12 mouse cellular contexts compared by ENCODE assay signal in the genomic region with DNA sequence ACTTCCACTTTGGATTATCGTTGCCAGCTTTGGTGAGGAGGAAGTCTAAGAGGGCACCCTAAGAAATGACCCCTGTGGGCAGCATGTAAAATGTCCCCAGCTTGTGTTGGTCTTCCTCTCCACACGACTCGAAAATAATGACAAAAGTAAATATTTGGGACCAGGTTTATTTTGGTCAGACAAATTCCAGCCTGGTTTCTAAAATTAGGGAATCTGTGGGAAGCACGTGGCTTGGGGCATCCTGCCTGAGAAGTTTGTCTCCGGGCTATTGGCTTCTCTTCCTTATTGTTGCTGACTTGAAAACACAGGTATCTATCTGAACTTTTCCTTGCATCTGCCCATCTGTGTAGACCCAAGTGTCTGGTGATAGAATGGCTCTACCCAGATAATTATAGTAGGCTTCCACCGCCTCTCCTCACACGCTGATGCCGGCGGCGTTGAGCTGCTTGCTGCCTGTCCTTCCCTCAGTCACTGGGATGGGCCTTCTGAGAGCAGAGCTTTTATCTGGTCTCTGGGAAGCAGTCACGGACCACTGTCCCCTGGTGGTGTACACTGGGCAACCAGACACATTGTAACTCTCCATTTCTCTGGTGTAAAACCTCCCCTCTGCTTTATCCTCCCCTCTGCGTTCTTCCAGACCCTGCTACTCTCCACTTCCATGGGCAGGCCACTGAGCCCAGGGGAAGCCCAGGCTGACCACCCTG. TPM values are rescaled to one million over a fixed set of nuclear protein-coding genes. Genes with fewer than 3 reads are reported as not detected.
DNase-seq lines count a peak whose midpoint lies in the region; ATAC-seq and TF ChIP-seq lines count a peak whose summit lies in the region.
"Had no signal": no experiment of that assay in that cellular context is flagged by ENCODE, and none has a peak within 500 bp of the region (broad histone marks: within the 10 kb centered on the region; RNA-seq: fewer than 3 reads in every experiment).

No protein-coding gene starts in this region.

- no peaks in the 10 kb centered on the region for H3K27me3 ChIP-seq in heart, embryonic 12.5 days (replicated peaks)
- no peaks in the 10 kb centered on the region for H3K27me3 ChIP-seq in lung, embryonic 16.5 days (ENCODE audit: control insufficient read depth, insufficient read depth, low read depth, low read length)
- no peaks in the 10 kb centered on the region for H3K27me3 ChIP-seq in heart, embryonic 16.5 days (ENCODE audit: control insufficient read depth, insufficient read depth, low read length)

- H3K4me2 ChIP-seq in heart, embryonic 12.5 days: no peak overlapping the region
- no peak overlapping the region for H3K4me2 ChIP-seq in lung, embryonic 16.5 days (ENCODE audit: low read depth, low read length)
- H3K4me2 ChIP-seq in heart, embryonic 16.5 days (ENCODE audit: low read depth, low read length): peak overlapping the region; percentile 10

- TF ChIP-seq CTCF in olfactory bulb, adult 2 months (IDR thresholded peaks at IDR 0.05; ENCODE audit: insufficient read depth, low read depth, low read length): no peak

- DNase-seq in heart, adult 8-10 months (ENCODE audit: low spot score): no peak
- no peak for DNase-seq in lung, postnatal 25 days (ENCODE audit: low spot score)
- no peak for DNase-seq in layer of hippocampus, adult 9-11 months
- no peak for DNase-seq in ovary, postnatal 14 days (ENCODE audit: low spot score)
- DNase-seq: cerebellum, postnatal 25 days; gastrocnemius, postnatal 10 days; kidney, postnatal 4 days had no signal

- 0 out of 2 replicates have a peak overlapping the region, but pooled peaks have one; percentile 19 for H3K9ac ChIP-seq in heart, embryonic 12.5 days
- H3K9ac ChIP-seq in lung, embryonic 16.5 days (ENCODE audit: low read length): no peak overlapping the region
- 0 out of 2 replicates have a peak overlapping the region, but pooled peaks have one; percentile 31 for H3K9ac ChIP-seq in heart, embryonic 16.5 days (ENCODE audit: low read length)

- H3K36me3 ChIP-seq in heart, embryonic 12.5 days: no peaks in the 10 kb centered on the region
- H3K36me3 ChIP-seq in lung, embryonic 16.5 days (ENCODE audit: control insufficient read depth, insufficient read depth, low read length): no peaks in the 10 kb centered on the region
- H3K36me3 ChIP-seq in heart, embryonic 16.5 days (ENCODE audit: control insufficient read depth, insufficient read depth): no peaks in the 10 kb centered on the region

- H3K4me3 ChIP-seq in heart, embryonic 12.5 days: no peak overlapping the region
- no peak overlapping the region for H3K4me3 ChIP-seq in lung, embryonic 16.5 days (ENCODE audit: low read length)
- H3K4me3 ChIP-seq in heart, embryonic 16.5 days (ENCODE audit: low read length): no peak overlapping the region
- no peak overlapping the region for H3K4me3 ChIP-seq in olfactory bulb, adult 2 months (ENCODE audit: insufficient read depth, low read depth, low read length)

- 33% methylated on average over 12 of the region's 12 CpGs for WGBS in heart, embryonic 12.5 days
- WGBS in lung, embryonic 16.5 days: 60% methylated on average over 12 of the region's 12 CpGs
- WGBS in heart, embryonic 16.5 days: 32% methylated on average over 12 of the region's 12 CpGs
- WGBS in olfactory bulb, adult 2 months: 41% methylated on average over 12 of the region's 12 CpGs

- no peaks in the 10 kb centered on the region for H3K9me3 ChIP-seq in heart, embryonic 12.5 days (replicated peaks)
- no peaks in the 10 kb centered on the region for H3K9me3 ChIP-seq in lung, embryonic 16.5 days (ENCODE audit: control insufficient read depth, low read length)
- no peaks in the 10 kb centered on the region for H3K9me3 ChIP-seq in heart, embryonic 16.5 days (replicated peaks; ENCODE audit: control insufficient read depth, low read length)

- H3K4me1 ChIP-seq in heart, embryonic 12.5 days (replicated peaks): peaks cover 56% of the 10 kb centered on the region
- H3K4me1 ChIP-seq in lung, embryonic 16.5 days (replicated peaks; ENCODE audit: control insufficient read depth, insufficient read depth, low read length): peaks cover 47% of the 10 kb centered on the region
- H3K4me1 ChIP-seq in heart, embryonic 16.5 days (ENCODE audit: control insufficient read depth, insufficient read depth, low read length): peaks cover 38% of the 10 kb centered on the region
- H3K4me1 ChIP-seq in olfactory bulb, adult 2 months (ENCODE audit: control insufficient read depth, insufficient read depth, low read length): peaks cover 57% of the 10 kb centered on the region

- H3K27ac ChIP-seq in heart, embryonic 12.5 days (ENCODE audit: poor library complexity, severe bottlenecking): peak overlapping the region; percentile 48
- H3K27ac ChIP-seq in lung, embryonic 16.5 days (ENCODE audit: low read length): peak overlapping the region; percentile 64
- H3K27ac ChIP-seq in heart, embryonic 16.5 days (ENCODE audit: low read length): peak overlapping the region; percentile 51
- peak overlapping the region; percentile 20 for H3K27ac ChIP-seq in olfactory bulb, adult 2 months (ENCODE audit: insufficient read depth, low read depth, low read length)

- TF ChIP-seq POLR2A in olfactory bulb, adult 2 months (IDR thresholded peaks at IDR 0.05; ENCODE audit: insufficient read depth, low read depth, low read length): no peak

- ATAC-seq in heart, embryonic 12.5 days (ENCODE audit: insufficient number of reproducible peaks, low FRiP score): peak; percentile 26; the same call in 1 of the 2 replicates
- 0 out of 2 replicates have a peak, but pooled peaks have one; percentile 4 for ATAC-seq in lung, embryonic 16.5 days (ENCODE audit: low read depth)
- ATAC-seq in heart, embryonic 16.5 days (replicated peaks; ENCODE audit: extremely low read depth, insufficient read depth, low FRiP score): no peak
- ATAC-seq: CD4-positive, CD25-positive, alpha-beta regulatory T cell, adult 4 months had no signal

RNA-seq across cellular contexts. Expression of gene Vill, which starts 57.9 kb away (rescaled TPM):
- polyA plus RNA-seq in heart, embryonic 12.5 days (2016; fragmentation: Nextera tagmentation; extraction: Ambion mirVana): 14.3 and 15.3 TPM in 2 replicates
- total RNA-seq in heart, adult 8-10 months (2022): under 1 TPM in 3 of 4 experiments, not detected in 1; 0.26 to 0.73 (median 0.50) TPM
- polyA plus RNA-seq in lung, embryonic 16.5 days (2015; fragmentation: Nextera tagmentation; extraction: Ambion mirVana): 34.9 and 38.2 TPM in 2 replicates
- polyA plus RNA-seq in heart, embryonic 16.5 days (2015; fragmentation: Nextera tagmentation; extraction: Ambion mirVana): 9.0 and 11.4 TPM in 2 replicates
- not detected in 2 replicates for polyA plus RNA-seq in olfactory bulb, adult 2 months (2012; ENCODE audit: insufficient read depth, insufficient read length, low replicate concordance, missing spikeins)

Comparison
In these comparisons a context has a peak if more than half of its experiments do, and no peak if none do; other contexts are left out.
1. RNA of gene Vill, which starts 57.9 kb away (polyA plus RNA-seq): 34.9 to 38.2 TPM in lung, embryonic 16.5 days, 14.3 to 15.3 TPM in heart, embryonic 12.5 days and 9.0 to 11.4 TPM in heart, embryonic 16.5 days; not detected in olfactory bulb, adult 2 months; every median in the first group is over 10 times any median in the second.
2. Peak in every context shown above with its lines, with median percentiles within 50 percentile points of each other: H3K27ac ChIP-seq.